Mouse (Mus musculus): ENCODE measurements around the gene Nrxn3. TPM values are rescaled to one million over a fixed set of nuclear protein-coding genes. Genes with fewer than 3 reads are reported as not detected.

Gene Nrxn3
- total RNA-seq, 2 experiments from 2014 or later = 0.60 to 0.67 TPM

DNA sequence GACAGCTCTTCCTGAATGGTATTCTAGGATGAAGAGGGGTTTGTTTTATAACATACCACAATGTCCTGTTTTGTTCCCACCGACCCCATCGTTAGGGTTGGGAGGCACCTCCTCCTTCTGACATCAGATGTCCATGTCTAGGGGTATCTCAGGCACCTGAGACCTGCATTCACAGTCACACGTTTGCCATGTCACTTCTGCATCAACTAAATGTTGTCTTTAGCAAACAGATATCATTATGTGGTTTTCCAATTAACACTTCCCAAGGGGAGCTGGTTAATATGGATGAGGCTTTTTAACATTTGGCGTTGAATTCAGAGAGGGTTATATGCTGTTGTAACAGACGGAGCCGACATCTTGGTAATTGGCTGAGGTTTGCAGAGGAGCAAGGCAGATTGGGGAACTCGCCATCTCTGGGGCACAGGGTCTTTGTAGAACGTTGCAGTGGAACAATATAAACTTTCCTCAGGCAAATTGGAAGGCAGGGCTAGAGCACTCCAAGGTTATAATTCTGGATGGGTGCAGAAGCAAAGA is 412.2 kb downstream of the Nrxn3 start:
- intact Hi-C loops (cut with DNase I) = no loop called here
- DNase-seq = no peak

DNA sequence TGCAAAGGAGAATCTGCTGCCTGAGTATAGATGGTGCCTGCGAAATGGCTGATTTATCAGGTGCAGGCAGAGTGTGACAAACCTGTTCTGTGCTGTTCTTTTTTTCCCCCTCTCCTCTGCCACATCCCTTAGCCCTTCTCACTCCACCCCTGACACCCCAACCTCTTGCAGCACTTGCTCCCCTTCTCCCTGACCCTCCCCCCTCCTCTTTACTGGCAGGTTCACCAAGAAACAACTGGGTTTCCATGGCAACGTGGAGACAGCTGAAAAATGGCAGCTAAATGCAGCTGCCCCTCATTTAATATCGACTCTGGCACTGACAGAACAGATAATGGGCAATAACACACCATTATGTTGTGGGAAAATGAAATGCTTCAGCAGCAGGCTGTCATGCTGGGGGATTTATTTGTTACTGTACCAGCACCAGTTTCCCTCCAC is 426.3 kb downstream of the Nrxn3 start:
- intact Hi-C loops (cut with DNase I) = no loop called here
- DNase-seq = no peak

DNA sequence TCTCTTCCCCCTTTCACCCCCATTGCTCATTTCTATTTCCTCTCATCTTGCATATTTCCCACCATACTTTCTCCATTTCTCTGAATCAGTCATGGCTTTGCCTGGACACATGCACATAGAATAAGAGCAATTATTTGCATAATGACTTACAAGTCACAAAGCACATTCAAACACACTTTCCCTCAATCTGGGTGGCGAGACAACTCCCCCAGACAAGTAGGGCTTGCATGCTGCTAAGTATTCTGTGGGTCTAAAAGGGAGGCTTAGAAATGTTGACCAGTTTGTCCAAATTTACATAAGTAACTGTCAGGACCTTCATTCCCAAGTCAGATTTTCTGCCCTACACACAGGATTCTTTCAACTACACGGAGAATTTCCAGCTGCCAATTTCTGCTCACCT is 426.8 kb downstream of the Nrxn3 start:
- intact Hi-C loops (cut with DNase I) = no loop called here
- DNase-seq = no peak

DNA sequence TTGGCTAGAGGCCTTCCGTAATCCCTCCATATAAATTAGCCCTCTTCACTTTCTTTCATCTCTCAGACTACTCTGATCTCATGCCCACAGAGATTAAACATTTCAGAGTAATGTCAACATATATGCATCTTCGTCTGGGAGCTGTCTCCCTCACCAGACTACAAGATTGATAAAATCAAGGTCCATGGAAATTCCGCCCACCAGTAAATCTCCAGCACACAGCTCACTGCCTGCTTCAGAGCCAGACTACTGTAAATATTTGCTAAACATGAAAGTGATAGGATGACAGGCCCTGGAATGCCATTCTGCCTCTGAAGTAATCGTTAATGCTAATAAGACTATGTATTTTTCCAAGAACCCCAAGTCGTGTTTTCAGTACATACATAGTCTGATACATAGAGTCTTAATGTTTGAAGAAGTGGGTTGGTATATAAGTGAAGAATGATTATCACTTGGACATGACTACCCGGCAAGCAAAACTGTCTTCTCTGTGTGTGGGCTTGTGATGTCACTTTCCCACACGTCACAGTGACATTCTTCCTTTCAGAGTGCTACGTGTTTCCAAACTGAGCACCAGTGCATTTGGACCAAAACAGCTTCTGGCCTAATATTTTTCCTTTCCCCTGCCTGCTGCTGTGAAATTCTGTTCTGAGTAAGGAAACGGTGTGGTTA is 433.5 kb downstream of the Nrxn3 start:
- intact Hi-C loops (cut with DNase I) = no loop called here
- no peak for DNase-seq

DNA sequence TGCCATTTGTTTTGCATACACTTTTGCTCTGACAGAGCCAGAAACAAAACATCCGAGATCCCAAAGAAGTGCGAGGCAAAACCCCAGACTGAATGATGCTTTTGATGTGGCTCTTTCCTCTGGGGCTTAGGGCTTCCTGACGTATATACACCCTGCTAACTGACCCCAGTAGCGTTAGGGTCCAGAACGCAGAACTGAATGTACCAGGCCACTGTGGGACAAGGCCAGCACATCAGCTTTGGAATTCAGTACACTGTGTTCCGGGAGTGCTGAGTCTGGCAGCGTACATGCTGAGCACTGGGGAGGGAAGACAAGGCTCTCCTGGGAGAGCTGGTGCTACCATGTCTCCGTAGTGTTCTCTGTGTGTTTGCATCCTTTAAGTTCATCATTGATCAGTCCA is 436.7 kb downstream of the Nrxn3 start:
- no peak for DNase-seq
- intact Hi-C loops (cut with DNase I) = no loop called here

DNA sequence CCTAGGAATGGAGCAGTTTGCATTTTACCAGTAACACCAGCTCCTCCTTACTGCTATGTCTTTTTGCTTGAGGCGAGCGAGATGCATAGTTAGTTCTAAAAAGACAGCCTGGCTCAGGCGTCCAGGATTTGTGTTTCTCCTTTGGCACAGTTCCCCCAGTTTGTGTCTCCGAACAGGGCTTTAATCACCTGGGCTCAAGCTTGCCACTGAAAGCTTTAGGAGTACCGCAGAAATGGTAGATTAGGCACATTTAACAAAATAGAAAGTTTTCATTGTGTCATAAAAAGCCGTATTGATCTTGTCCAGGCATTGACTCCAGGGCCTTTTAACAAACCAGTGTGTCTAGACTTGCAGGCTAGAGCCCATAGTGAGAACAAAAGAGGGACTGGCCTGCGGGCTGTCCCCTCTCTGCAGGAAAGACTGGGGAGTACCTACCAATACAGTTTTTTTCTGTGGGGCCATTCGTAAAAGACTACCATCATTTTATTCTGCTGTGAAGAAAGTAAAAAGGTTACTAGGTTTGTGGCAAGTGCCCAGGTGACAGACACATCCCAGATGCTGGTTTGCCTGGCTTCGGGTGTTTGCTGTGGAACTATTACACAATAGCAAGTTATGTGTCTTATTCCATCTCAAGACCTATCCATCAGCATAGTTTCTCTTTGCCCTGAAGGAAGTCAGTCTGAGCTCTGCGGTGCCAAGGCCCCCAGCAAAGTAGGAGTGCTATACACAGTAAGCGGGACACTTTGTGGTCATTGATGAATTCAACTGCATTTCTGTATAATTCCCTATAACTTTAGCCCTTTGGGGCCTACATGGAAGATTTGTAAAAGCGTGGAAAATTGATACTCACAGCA is 451.9 kb downstream of the Nrxn3 start:
- intact Hi-C loops (cut with DNase I) = no loop called here
- no peak for DNase-seq

DNA sequence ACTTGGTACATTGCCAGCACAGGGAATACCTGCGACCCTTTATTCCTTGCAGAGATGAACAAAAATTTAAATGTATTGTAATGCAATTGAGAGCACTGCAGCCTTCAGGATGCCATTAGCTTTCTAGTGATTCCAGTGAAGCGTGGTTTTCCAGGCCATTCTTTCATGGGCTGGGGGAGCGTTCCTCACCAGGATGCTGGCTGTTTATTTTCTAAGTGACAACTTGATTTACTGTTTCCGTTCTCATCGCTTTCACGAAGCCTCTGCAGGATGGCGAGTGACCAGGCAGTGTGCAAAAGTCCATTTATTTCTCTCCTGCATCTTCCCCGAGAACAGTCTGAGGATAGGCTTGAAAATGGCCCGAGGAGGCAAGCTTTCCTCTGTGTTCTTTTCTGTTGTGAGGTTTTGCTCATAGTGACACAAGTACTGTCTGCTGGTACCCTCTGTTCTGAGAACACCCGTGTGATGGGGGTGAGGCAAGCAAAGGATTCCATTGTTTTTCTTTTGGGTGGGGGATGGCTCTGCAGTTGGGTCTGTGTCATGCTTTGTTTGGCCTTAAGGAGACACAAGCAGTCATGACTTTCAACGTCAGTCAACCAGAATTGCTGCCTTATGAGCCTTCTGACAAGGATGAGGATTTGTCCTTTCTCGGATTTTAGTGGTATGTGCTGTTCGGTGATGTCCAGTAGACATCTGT is 457.4 kb downstream of the Nrxn3 start:
- DNase-seq = no peak
- intact Hi-C loops (cut with DNase I) = no loop called here

DNA sequence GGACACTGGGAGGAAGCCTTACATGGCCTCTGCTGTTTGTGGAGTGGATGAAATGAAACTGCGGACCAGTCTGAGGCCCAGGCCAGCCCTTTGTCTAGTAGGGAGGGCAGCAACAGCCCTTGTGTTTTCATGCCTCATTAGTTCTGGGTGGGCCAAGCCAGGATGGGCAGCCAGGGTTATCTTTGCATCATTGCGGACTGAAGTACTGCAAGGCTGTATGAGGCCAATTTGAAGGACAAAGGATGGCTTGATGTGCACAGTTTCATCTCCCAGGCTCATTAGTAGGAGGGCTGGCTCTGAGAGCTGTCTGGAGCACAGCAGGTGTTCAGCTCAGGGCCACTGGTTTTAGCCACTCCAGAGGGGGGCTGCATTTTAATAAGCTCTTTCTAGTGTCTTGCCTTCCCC is 458.5 kb downstream of the Nrxn3 start:
- intact Hi-C loops (cut with DNase I) = no loop called here
- DNase-seq = no peak

DNA sequence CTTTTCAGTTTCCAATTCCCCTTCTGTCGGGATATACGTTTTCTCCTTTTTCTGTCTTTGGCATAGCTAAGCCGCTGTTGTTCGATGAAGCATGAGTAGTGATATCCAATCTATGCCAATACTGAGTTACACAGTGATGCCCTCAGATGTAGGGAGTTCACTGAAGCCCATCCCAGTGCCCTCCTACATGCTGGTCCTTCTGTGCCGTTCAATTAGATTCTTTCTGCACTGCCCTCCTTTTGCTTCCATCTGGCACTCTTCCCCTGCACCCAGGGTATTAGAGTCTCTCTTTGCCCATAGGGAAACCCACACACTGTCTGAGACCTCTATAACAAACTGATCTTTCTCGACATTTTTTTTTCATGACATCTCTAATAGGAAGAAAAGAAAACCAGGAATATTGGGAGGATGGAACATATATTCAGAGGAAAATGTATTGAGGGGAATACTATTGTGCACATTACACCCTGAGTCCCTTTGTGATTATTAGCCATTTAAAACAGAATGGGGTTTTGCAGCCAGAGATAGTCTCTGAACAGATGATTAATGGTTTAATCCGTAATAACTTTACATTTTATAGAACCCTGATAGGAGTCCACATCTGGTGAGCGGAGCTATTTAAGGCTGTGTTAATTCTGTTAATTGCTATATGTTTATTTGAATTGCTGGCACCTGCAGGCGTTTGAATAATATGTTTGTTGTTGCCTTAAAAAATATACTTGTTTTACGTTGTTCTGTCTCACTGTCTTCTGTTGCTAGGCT is 476.3 kb downstream of the Nrxn3 start:
- intact Hi-C loops (cut with DNase I) = no loop called here
- no peak for DNase-seq

DNA sequence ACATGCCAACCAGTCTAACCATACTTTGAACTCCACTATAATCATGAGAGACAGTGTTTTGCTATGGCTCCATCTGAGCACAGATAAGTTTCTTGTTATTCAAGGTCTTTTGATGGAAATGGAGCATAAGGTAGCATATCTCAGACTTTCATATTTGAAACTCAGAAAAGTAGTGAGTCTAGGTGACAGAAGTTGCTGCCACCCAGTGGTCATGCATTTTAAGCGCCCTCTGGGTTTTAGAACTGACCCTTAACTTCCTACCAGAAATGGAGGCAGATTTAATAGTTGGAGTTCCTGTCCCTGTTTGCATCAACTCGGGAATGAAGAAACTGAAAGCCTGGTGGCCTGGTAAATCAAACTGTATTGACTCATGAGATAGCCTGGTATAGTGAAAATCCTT is 488.9 kb downstream of the Nrxn3 start:
- intact Hi-C loops (cut with DNase I) = no loop called here
- no peak for DNase-seq

DNA sequence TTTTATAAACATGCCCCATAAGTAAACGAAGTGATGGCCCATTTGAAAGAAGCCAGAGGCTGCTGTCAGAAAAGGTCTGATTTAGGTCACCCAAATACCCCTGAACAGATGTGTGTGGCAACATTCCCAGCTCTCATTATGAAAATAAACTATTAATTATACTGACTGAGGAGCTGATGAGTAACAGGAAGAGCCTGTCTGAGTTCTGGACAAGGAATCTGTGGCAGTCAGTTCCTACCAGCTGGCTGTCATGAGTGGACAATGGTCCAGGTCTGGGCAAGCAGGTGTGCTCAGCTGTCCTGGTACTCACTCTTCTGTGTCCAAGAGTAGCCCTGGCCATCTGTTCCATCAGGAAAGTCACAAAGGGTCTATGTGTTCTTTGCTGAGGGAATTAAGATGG is 517.1 kb downstream of the Nrxn3 start:
- no peak for DNase-seq
- intact Hi-C loops (cut with DNase I) = no loop called here

DNA sequence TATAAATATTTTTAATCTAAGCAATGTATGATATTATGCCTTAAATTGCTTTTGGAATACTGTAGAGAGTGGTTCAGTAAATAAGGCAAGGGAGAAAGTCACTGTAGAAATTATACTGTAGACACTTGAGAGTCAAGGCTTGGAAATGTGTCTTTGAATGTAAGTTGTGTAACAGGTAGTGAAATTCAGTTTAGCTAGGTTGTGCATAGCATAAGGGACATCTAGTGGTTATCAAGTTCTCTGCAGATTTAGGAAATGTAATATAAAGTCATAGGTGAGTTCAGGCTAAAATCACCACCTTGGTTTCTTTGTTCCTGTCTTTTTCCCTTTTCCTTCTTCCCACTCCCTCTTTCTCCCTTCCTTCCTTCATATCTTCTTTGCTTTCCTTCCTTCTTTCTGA is 518.9 kb downstream of the Nrxn3 start:
- intact Hi-C loops (cut with DNase I) = no loop called here
- no peak for DNase-seq

DNA sequence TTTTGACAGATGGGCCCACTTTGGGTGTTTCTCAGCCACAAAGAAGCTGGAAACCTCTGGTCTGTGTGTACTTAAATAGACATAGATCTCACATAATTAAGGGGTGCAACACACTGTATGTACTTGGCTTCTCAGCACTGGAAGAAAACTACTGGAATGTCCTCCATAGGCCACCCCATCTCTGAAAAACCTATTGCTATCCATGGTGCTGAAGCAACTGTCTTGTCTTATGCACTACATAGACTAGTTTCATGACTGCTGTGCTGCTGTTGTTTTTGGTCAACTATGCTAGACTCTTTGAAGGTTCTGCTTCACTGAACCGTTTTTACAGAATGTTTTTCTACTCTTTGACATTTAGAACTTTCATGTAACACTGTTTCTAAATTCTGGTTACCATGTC is 519.8 kb downstream of the Nrxn3 start:
- intact Hi-C loops (cut with DNase I) = no loop called here
- DNase-seq = no peak

DNA sequence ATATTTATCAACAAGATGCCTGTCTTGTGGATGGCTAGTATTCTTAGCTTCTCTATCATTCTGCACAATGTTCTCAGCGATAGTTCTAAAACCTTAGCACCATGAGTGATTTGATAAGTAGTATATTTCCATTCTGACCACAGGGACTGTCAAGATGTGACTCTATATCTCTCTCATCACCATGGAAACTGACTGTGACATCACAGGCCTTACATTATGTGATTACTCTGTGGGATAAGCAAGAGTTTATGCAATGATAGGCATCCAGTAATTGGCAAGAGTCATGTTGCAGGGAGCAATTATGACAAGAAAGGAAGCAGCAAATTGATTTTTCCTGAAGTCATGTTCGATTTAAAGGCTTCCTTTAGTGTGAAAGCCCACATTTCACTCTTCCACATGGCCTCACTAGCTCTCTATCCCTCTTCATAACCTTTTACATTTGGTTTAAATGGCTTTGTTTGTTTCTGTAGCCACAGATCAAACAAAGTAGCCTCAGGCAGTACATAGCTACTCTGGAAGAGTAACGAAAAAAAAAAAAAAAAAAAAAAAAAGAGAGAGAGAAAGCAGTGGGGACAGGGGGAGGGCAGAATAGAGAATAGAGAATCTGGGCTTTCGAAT is 532.7 kb downstream of the Nrxn3 start:
- DNase-seq = no peak
- intact Hi-C loops (cut with DNase I) = no loop called here

DNA sequence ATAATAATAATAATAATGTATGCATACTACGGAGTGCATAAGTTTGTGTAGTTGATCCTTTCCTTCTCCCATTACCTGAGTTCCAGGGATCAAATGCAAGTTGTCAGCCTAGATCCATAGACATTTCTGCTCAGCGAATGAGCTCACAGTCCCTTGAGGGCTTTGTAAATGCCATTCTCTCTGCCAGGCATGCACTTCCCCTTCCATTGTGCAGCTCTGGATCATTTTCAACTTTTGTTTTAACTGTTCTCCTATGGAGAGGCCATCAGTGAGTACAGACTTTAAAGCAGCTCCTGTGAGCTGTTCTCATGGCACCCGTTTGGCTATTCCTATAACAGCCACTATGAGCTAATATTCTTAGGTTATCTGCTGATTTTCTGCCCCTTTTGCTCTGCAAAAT is 536.2 kb downstream of the Nrxn3 start:
- intact Hi-C loops (cut with DNase I) = no loop called here
- no peak for DNase-seq

DNA sequence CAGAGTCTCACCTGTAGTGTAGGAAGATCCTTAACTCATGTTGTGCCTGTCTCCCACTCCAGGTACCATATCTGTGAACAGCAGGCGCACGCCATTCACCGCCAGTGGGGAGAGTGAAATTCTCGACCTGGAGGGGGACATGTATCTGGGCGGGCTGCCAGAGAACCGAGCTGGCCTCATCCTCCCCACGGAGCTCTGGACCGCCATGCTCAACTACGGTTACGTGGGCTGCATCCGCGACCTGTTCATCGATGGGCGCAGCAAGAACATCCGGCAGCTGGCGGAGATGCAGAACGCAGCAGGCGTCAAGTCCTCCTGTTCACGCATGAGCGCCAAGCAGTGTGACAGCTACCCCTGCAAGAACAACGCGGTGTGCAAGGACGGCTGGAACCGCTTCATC is 537.4 kb downstream of the Nrxn3 start:
- DNase-seq = no peak
- intact Hi-C loops (cut with DNase I) = no loop called here

DNA sequence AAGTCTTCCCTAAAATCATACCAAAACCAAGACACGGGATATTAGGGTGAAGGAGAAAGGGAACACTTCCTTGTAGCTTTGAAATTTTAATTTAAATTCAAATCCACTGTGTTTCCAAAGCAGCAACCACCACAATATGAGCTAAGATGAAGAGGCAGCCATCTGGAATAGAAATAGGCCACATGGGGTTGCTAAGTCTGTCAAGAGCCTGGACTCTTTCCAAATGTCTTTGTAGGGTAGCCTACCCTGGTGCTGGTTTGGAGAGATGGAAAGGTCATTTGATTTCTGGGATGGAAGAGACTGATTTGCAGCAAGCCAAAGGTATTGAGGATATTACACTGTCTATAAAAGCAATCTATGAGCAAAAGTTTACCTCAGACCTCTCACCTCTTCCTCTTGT is 539.6 kb downstream of the Nrxn3 start:
- DNase-seq = no peak
- intact Hi-C loops (cut with DNase I) = no loop called here

DNA sequence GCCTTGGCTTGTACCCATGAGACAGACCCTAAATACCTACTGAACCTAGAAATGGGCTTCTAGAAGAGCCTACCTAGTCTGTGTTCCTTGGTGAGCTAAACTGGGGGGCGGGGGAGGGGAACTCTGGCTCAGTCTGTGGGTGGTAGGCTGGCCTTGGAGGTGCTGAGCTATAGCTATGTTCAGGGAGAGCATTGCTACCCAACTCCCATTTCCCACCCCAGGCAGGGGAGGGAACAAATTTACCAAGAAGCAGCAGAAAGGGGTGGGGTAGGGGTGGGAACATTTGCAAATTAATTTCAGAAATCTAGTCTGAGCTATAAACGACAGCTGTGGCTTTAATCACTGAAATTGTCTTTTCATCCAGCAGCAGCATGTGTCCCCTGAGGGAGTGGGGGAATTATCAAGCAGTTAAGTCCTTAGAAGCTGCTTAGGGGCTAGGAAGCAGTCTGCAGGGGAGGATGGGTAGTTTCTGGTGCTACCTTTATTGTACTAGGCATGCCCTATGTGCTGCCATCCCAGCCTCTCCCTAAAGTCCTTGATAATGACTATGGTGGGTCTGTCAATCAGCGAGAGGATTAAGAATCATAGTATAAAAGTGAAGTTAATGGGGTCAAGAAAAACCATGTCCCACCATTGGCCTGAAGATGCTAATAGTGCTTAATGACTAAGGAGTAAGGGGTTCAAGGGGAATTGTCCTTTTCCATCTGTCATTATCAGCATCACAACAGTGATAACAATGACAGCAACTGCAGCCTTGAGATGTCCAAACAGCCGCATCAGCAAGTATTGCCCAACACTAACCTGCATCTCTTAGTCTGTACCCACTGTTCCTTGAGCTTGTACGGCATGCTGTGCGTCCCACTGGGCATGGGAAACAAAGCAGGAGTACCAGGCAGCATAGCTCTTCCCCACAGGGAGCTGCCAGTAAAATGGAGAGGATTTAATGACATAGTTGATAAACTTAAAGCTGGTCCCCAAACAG is 560.0 kb downstream of the Nrxn3 start:
- DNase-seq = no peak
- intact Hi-C loops (cut with DNase I) = no loop called here

DNA sequence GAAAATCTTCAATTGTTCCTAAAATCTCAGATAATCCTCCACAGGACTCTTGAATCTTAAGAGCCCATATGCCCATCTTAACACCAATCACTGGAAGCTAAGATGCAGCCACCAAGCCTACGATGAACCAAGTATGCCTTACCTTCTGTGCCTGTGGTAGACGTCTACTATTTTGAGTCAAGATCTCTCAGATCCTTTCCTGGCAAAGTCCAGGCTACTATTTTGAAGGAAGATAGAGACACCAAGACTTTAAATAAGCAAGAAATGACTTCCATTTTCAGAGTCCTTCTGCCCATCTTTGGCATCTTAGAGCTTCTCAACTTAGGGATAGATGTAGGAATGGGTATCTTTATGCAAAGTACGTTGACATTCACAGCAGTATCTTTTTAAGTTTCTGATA is 561.7 kb downstream of the Nrxn3 start:
- no peak for DNase-seq
- intact Hi-C loops (cut with DNase I) = no loop called here

All from heart, postnatal 10 days (tissue).